Mouse (Mus musculus) lung, embryonic 15.5 days (tissue): ENCODE data around the gene Crk. TPM values are rescaled to one million over a fixed set of nuclear protein-coding genes. Genes with fewer than 3 reads are reported as not detected.

Experiments
- ATAC-seq: fragments of 200-750 bp; cut with Nextera tagmentation; 2 replicates; pipeline ENCODE4 v1.8.0; 2017; ENCODE audit warnings: moderate number of reproducible peaks, borderline replicate concordance; ENCODE audit not compliant: low FRiP score, low TSS enrichment; ENCODE audit errors: extremely low read depth
- H3K27ac ChIP-seq: fragments of 300-500 bp; sonication (generic); 2 replicates; pipeline ENCODE4 v1.5.1; 2015; ENCODE audit warnings: moderate library complexity, mild to moderate bottlenecking, inconsistent platforms
- H3K27me3 ChIP-seq: fragments of 300-500 bp; sonication (generic); 2 replicates; pipeline ENCODE4 v1.6.1; 2015; ENCODE audit warnings: inconsistent platforms
- H3K36me3 ChIP-seq: fragments of 300-500 bp; sonication (generic); 2 replicates; pipeline ENCODE4 v1.6.1; 2015; ENCODE audit warnings: inconsistent platforms
- H3K4me1 ChIP-seq: fragments of 300-500 bp; sonication (generic); 2 replicates; pipeline ENCODE4 v1.6.1; 2015; ENCODE audit warnings: inconsistent platforms
- H3K4me2 ChIP-seq: fragments of 300-500 bp; sonication (generic); 2 replicates; pipeline ENCODE4 v1.6.1; 2015; ENCODE audit warnings: inconsistent platforms, mild to moderate bottlenecking, moderate library complexity
- H3K4me3 ChIP-seq: fragments of 300-500 bp; sonication (generic); 2 replicates; pipeline ENCODE4 v1.5.1; 2015; ENCODE audit warnings: mild to moderate bottlenecking, inconsistent platforms
- H3K9ac ChIP-seq: fragments of 300-500 bp; sonication (generic); 2 replicates; pipeline ENCODE4 v1.6.1; 2015; ENCODE audit warnings: inconsistent platforms
- H3K9me3 ChIP-seq: fragments of 300-500 bp; sonication (generic); 2 replicates; pipeline ENCODE4 v1.6.1; 2016; ENCODE audit warnings: inconsistent platforms
- WGBS: fragments of 180-500 bp; shearing (Covaris S2); methylation state at CpG from one replicate; pipeline ENCODE4 v1.1.7; 2015; 5-methylcytosine and 5-hydroxymethylcytosine counted together
- polyA plus RNA-seq: library from polyadenylated mRNA; unstranded; fragments of >200 nt; fragmentation: Nextera tagmentation; extraction: Ambion mirVana; gene quantifications from 2 replicates; pipeline ENCODE4 v1.2.1, GENCODE M21; 2015

The Crk gene
- 113 and 118 TPM in 2 replicates for polyA plus RNA-seq

- H3K4me1 ChIP-seq = peaks cover 17% of the 10 kb centered on the region
- peak within 1 kb of the TSS; percentile 100 for H3K4me3 ChIP-seq
- H3K9ac ChIP-seq = peak within 1 kb of the TSS; percentile 95
- under 1% methylated on average over 53 of the region's 55 CpGs for WGBS
- H3K4me2 ChIP-seq = peak within 1 kb of the TSS; percentile 78
- peaks cover 10% of the 10 kb centered on the region for H3K36me3 ChIP-seq
- no peaks in the 10 kb centered on the region for H3K9me3 ChIP-seq
- no peaks in the 10 kb centered on the region for H3K27me3 ChIP-seq
- H3K27ac ChIP-seq = peak within 1 kb of the TSS; percentile 92
- ATAC-seq = peak; percentile 99
These were observed at the start of gene Crk for GRCm38 (mm10) chr11:75678747-75679438. Crk (plus strand) TSS chr11:75679259.

- Histone ChIP-seq H3K36me3 (peaks cover 30% of the 10 kb centered on the region), H3K9ac (peak overlapping the region; percentile 65), H3K4me2 (peak overlapping the region; percentile 80), H3K27ac (no peak overlapping the region), H3K4me1 (peaks cover 21% of the 10 kb centered on the region), H3K9me3 (no peaks in the 10 kb centered on the region), H3K27me3 (no peaks in the 10 kb centered on the region), H3K4me3 (peak overlapping the region; percentile 87)
- 5% methylated on average over 5 of the region's 5 CpGs for WGBS
- no peak for ATAC-seq
These were observed 49.0 kb upstream of the Crk start for GRCm38 (mm10) chr11:75630098-75630497.

- no peaks in the 10 kb centered on the region for H3K27me3 ChIP-seq
- no peaks in the 10 kb centered on the region for H3K9me3 ChIP-seq
- H3K4me1 ChIP-seq = peaks cover 21% of the 10 kb centered on the region
- peak within 1 kb of the TSS; percentile 84 for H3K27ac ChIP-seq
- peaks cover 28% of the 10 kb centered on the region for H3K36me3 ChIP-seq
- peak within 1 kb of the TSS; percentile 65 for H3K9ac ChIP-seq
- peak; percentile 99 for ATAC-seq
- under 1% methylated on average over 53 of the region's 53 CpGs for WGBS
- peak within 1 kb of the TSS; percentile 87 for H3K4me3 ChIP-seq
- peak within 1 kb of the TSS; percentile 80 for H3K4me2 ChIP-seq
These were observed 48.3 kb upstream of the Crk start, which contains the start of gene Inpp5k for GRCm38 (mm10) chr11:75630645-75631229. Inpp5k (plus strand) TSS chr11:75630988.

GRCm38 (mm10) chr11:75631561-75632225 lies 47.4 kb upstream of the Crk start:
- peaks cover 21% of the 10 kb centered on the region for H3K4me1 ChIP-seq
- H3K4me3 ChIP-seq = peak overlapping the region; percentile 87
- peak overlapping the region; percentile 58 for H3K27ac ChIP-seq
- no peak for ATAC-seq
- H3K27me3 ChIP-seq = no peaks in the 10 kb centered on the region
- no peaks in the 10 kb centered on the region for H3K9me3 ChIP-seq
- WGBS = 5% methylated on average over 13 of the region's 13 CpGs
- H3K9ac ChIP-seq = peak overlapping the region; percentile 64
- peaks cover 19% of the 10 kb centered on the region for H3K36me3 ChIP-seq
- H3K4me2 ChIP-seq = peak overlapping the region; percentile 80

- H3K4me2 ChIP-seq = no peak overlapping the region
- H3K27me3 ChIP-seq = no peaks in the 10 kb centered on the region
- H3K27ac ChIP-seq = no peak overlapping the region
- H3K9ac ChIP-seq = no peak overlapping the region
- no peak for ATAC-seq
- H3K4me1 ChIP-seq = peaks cover 21% of the 10 kb centered on the region
- no peaks in the 10 kb centered on the region for H3K9me3 ChIP-seq
- H3K36me3 ChIP-seq = 0 out of 2 replicates have a peak, but pooled peaks cover 8% of the 10 kb centered on the region
- WGBS = 84% methylated on average over 5 of the region's 5 CpGs
- H3K4me3 ChIP-seq = no peak overlapping the region
These were observed 46.1 kb upstream of the Crk start for GRCm38 (mm10) chr11:75632921-75633320.

- H3K27me3 ChIP-seq = no peaks in the 10 kb centered on the region
- no peak overlapping the region for H3K9ac ChIP-seq
- no peak for ATAC-seq
- peaks cover 18% of the 10 kb centered on the region for H3K4me1 ChIP-seq
- H3K4me2 ChIP-seq = no peak overlapping the region
- no peak overlapping the region for H3K27ac ChIP-seq
- H3K9me3 ChIP-seq = no peaks in the 10 kb centered on the region
- H3K36me3 ChIP-seq = 0 out of 2 replicates have a peak, but pooled peaks cover 5% of the 10 kb centered on the region
- no peak overlapping the region for H3K4me3 ChIP-seq
- WGBS = 63% methylated on average over 3 of the region's 3 CpGs
These were observed 44.3 kb upstream of the Crk start for GRCm38 (mm10) chr11:75634801-75635200.

- peaks cover 13% of the 10 kb centered on the region for H3K4me1 ChIP-seq
- no peak overlapping the region; the same call in 1 of the 2 replicates for H3K27ac ChIP-seq
- H3K4me2 ChIP-seq = no peak overlapping the region
- no peaks in the 10 kb centered on the region for H3K27me3 ChIP-seq
- H3K9me3 ChIP-seq = no peaks in the 10 kb centered on the region
- 0 out of 2 replicates have a peak, but pooled peaks cover 5% of the 10 kb centered on the region for H3K36me3 ChIP-seq
- H3K4me3 ChIP-seq = no peak overlapping the region
- no peak for ATAC-seq
- no peak overlapping the region for H3K9ac ChIP-seq
- 51% methylated on average over 11 of the region's 11 CpGs for whole genome bisulfite sequencing
These were observed 43.7 kb upstream of the Crk start for GRCm38 (mm10) chr11:75635315-75635714.

- Histone ChIP-seq H3K4me2 (no peak overlapping the region), H3K27me3 (no peaks in the 10 kb centered on the region), H3K27ac (no peak overlapping the region), H3K36me3 (no peaks in the 10 kb centered on the region), H3K9ac (no peak overlapping the region), H3K9me3 (no peaks in the 10 kb centered on the region), H3K4me1 (no peaks in the 10 kb centered on the region), H3K4me3 (no peak overlapping the region)
- no peak for ATAC-seq
- 74% methylated on average over 5 of the region's 5 CpGs for WGBS
These were observed 35.7 kb upstream of the Crk start for GRCm38 (mm10) chr11:75643323-75643722.

GRCm38 (mm10) chr11:75644684-75645083 lies 34.4 kb upstream of the Crk start:
- Histone ChIP-seq H3K9ac (no peak overlapping the region), H3K27me3 (no peaks in the 10 kb centered on the region), H3K36me3 (no peaks in the 10 kb centered on the region), H3K9me3 (no peaks in the 10 kb centered on the region), H3K27ac (no peak overlapping the region), H3K4me3 (no peak overlapping the region), H3K4me2 (no peak overlapping the region), H3K4me1 (peaks cover 9% of the 10 kb centered on the region; the same call in 1 of the 2 replicates)
- 65% methylated on average over 9 of the region's 9 CpGs for WGBS
- no peak for ATAC-seq

GRCm38 (mm10) chr11:75647681-75648211 lies 31.3 kb upstream of the Crk start:
- ATAC-seq = no peak
- Histone ChIP-seq H3K9ac (no peak overlapping the region), H3K4me1 (peaks cover 29% of the 10 kb centered on the region), H3K27me3 (no peaks in the 10 kb centered on the region), H3K9me3 (no peaks in the 10 kb centered on the region), H3K4me3 (no peak overlapping the region), H3K4me2 (no peak overlapping the region), H3K27ac (peak overlapping the region; percentile 23), H3K36me3 (no peaks in the 10 kb centered on the region)
- WGBS = 55% methylated on average over 6 of the region's 6 CpGs

GRCm38 (mm10) chr11:75649155-75649561 lies 29.9 kb upstream of the Crk start:
- peaks cover 41% of the 10 kb centered on the region for H3K4me1 ChIP-seq
- no peak for ATAC-seq
- 58% methylated on average over 4 of the region's 4 CpGs for WGBS

More at GRCm38 (mm10) chr11:75649155-75649561, 29.9 kb upstream of the Crk start:
- H3K4me3 ChIP-seq = no peak overlapping the region
- peak overlapping the region; percentile 77 for H3K27ac ChIP-seq
- no peaks in the 10 kb centered on the region for H3K9me3 ChIP-seq
- no peak overlapping the region for H3K9ac ChIP-seq
- H3K27me3 ChIP-seq = no peaks in the 10 kb centered on the region
- no peaks in the 10 kb centered on the region for H3K36me3 ChIP-seq
- H3K4me2 ChIP-seq = no peak overlapping the region
